Mouse (Mus musculus) kidney, embryonic 15.5 days (tissue): ENCODE results near the gene Kcnc1. TPM values are rescaled to one million over a fixed set of nuclear protein-coding genes. Genes with fewer than 3 reads are reported as not detected.

Experiments
- ATAC-seq: fragments of 200-750 bp; cut with Nextera tagmentation; replicated peaks from 2 replicates; pipeline ENCODE4 v1.8.0; 2017; ENCODE audit warnings: moderate TSS enrichment; ENCODE audit not compliant: low FRiP score
- H3K27ac ChIP-seq: fragments of 300-500 bp; sonication (generic); 2 replicates; pipeline ENCODE4 v1.5.1; 2015; ENCODE audit warnings: mild to moderate bottlenecking, inconsistent platforms
- H3K27me3 ChIP-seq: fragments of 300-500 bp; sonication (generic); 2 replicates; pipeline ENCODE4 v1.6.1; 2015; ENCODE audit warnings: inconsistent platforms
- H3K36me3 ChIP-seq: fragments of 300-500 bp; sonication (generic); 2 replicates; pipeline ENCODE4 v1.6.1; 2015; ENCODE audit warnings: inconsistent platforms
- H3K4me1 ChIP-seq: fragments of 300-500 bp; sonication (generic); 2 replicates; pipeline ENCODE4 v1.6.1; 2015; ENCODE audit warnings: inconsistent platforms
- H3K4me2 ChIP-seq: fragments of 300-500 bp; sonication (generic); 2 replicates; pipeline ENCODE4 v1.6.1; 2015; ENCODE audit warnings: moderate library complexity, mild to moderate bottlenecking, inconsistent platforms
- H3K4me3 ChIP-seq: fragments of 300-500 bp; sonication (generic); replicated peaks from 2 replicates; pipeline ENCODE4 v1.5.1; 2015; ENCODE audit warnings: mild to moderate bottlenecking, inconsistent platforms
- H3K9ac ChIP-seq: fragments of 300-500 bp; sonication (generic); 2 replicates; pipeline ENCODE4 v1.6.1; 2015; ENCODE audit warnings: mild to moderate bottlenecking, inconsistent platforms
- H3K9me3 ChIP-seq: fragments of 300-500 bp; sonication (generic); replicated peaks from 2 replicates; pipeline ENCODE4 v1.6.1; 2016; ENCODE audit warnings: inconsistent platforms
- WGBS: fragments of 180-500 bp; shearing (Covaris S2); methylation state at CpG from one replicate; pipeline ENCODE4 v1.1.7; 2015; ENCODE audit warnings: mixed read lengths; 5-methylcytosine and 5-hydroxymethylcytosine counted together
- polyA plus RNA-seq: library from polyadenylated mRNA; unstranded; fragments of >200 nt; fragmentation: Nextera tagmentation; extraction: Ambion mirVana; gene quantifications from 2 replicates; pipeline ENCODE4 v1.2.1, GENCODE M21; 2015

Gene Kcnc1
- polyA plus RNA-seq, 1 experiment from 2014 or later, result 0.06 TPM

DNA sequence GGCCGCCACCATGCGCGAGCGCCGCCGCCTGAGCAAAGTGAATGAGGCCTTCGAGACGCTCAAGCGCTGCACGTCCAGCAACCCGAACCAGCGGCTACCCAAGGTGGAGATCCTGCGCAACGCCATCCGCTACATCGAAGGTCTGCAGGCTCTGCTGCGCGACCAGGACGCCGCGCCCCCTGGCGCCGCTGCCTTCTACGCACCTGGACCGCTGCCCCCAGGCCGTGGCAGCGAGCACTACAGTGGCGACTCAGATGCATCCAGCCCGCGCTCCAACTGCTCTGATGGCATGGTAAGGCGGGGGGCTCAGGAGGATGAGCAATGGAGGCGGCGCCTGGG is 19.3 kb upstream of the Kcnc1 start:
- H3K4me2 ChIP-seq, result peak overlapping the region; percentile 45
- H3K27me3 ChIP-seq, result peaks cover 89% of the 10 kb centered on the region
- no peak for ATAC-seq
- H3K36me3 ChIP-seq, result no peaks in the 10 kb centered on the region
- under 1% methylated on average over 33 of the region's 33 CpGs for WGBS
- H3K27ac ChIP-seq, result no peak overlapping the region
- peak overlapping the region; percentile 27 for H3K4me3 ChIP-seq
- H3K9ac ChIP-seq, result no peak overlapping the region
- no peaks in the 10 kb centered on the region for H3K9me3 ChIP-seq
- peaks cover 17% of the 10 kb centered on the region for H3K4me1 ChIP-seq

DNA sequence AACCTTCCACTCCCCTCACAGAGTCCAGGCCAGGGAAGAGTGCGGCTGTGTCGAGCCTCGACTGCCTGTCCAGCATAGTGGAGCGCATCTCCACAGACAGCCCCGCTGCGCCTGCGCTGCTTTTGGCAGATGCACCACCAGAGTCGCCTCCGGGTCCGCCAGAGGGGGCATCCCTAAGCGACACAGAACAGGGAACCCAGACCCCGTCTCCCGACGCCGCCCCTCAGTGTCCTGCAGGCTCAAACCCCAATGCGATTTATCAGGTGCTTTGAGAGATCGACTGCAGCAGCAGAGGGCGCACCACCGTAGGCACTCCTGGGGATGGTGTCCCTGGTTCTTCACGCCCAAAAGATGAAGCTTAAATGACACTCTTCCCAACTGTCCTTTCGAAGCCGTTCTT is 18.2 kb upstream of the Kcnc1 start:
- Histone ChIP-seq H3K4me3 (0 out of 2 replicates have a peak overlapping the region, but pooled peaks have one; percentile 11), H3K4me2 (peak overlapping the region; percentile 34; the same call in 1 of the 2 replicates), H3K4me1 (peaks cover 17% of the 10 kb centered on the region), H3K27me3 (peaks cover 78% of the 10 kb centered on the region), H3K9me3 (no peaks in the 10 kb centered on the region), H3K9ac (no peak overlapping the region), H3K36me3 (no peaks in the 10 kb centered on the region), H3K27ac (no peak overlapping the region)
- WGBS, result 2% methylated on average over 22 of the region's 22 CpGs
- ATAC-seq, result 0 out of 2 replicates have a peak, but pooled peaks have one; percentile 31

GRCm38 (mm10) chr7:46378983-46379382 is 17.3 kb upstream of the Kcnc1 start:
- peaks cover 17% of the 10 kb centered on the region for H3K4me1 ChIP-seq
- no peak for ATAC-seq
- H3K4me3 ChIP-seq, result no peak overlapping the region
- H3K36me3 ChIP-seq, result no peaks in the 10 kb centered on the region
- H3K9me3 ChIP-seq, result no peaks in the 10 kb centered on the region
- H3K9ac ChIP-seq, result no peak overlapping the region
- H3K27ac ChIP-seq, result no peak overlapping the region
- H3K4me2 ChIP-seq, result no peak overlapping the region
- 9% methylated on average over 16 of the region's 16 CpGs for WGBS
- peaks cover 69% of the 10 kb centered on the region for H3K27me3 ChIP-seq

GRCm38 (mm10) chr7:46380625-46381024 is 15.7 kb upstream of the Kcnc1 start:
- no peak overlapping the region for H3K9ac ChIP-seq
- 60% methylated on average over 9 of the region's 9 CpGs for WGBS
- H3K9me3 ChIP-seq, result no peaks in the 10 kb centered on the region
- H3K27ac ChIP-seq, result no peak overlapping the region
- no peak overlapping the region for H3K4me2 ChIP-seq
- H3K4me3 ChIP-seq, result no peak overlapping the region
- H3K36me3 ChIP-seq, result no peaks in the 10 kb centered on the region
- H3K27me3 ChIP-seq, result peaks cover 53% of the 10 kb centered on the region
- no peak for ATAC-seq
- peaks cover 17% of the 10 kb centered on the region for H3K4me1 ChIP-seq

- H3K27me3 ChIP-seq, result peaks cover 15% of the 10 kb centered on the region
- no peak overlapping the region for H3K4me3 ChIP-seq
- no peak overlapping the region for H3K4me2 ChIP-seq
- WGBS, result 92% methylated on average over 3 of the region's 3 CpGs
- H3K27ac ChIP-seq, result no peak overlapping the region
- no peak for ATAC-seq
- H3K9ac ChIP-seq, result no peak overlapping the region
- H3K4me1 ChIP-seq, result no peaks in the 10 kb centered on the region
- no peaks in the 10 kb centered on the region for H3K36me3 ChIP-seq
- no peaks in the 10 kb centered on the region for H3K9me3 ChIP-seq
These were observed 8.9 kb upstream of the Kcnc1 start for GRCm38 (mm10) chr7:46387430-46387829.

DNA sequence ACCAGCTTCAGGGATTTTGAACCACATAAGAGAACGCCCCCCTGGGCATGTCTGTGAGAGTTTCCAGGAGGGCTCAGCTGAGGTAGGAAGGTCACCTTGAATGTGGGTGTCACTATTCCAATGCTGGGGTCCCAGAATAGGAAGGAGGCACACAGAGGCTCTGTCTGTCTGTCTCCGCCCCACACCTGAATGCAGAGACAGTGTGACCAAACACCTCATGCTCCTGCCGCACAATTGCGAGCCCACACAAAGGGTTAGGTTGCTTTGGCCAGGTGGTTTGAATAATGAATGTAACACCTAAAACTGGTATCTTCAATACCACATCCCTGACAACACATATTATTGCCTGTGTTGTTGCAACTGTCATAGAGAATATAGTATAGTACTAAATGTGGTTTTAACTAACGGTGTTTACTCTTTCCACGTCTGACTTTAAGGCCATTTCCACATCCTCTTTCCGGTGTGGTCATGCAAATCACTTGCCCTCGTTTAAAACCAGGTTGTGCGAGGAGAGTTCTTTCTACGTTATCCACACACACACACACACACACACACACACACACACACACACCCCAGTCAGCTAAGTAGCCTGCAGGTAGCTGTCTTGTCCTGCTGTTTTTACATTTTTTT is 6.7 kb upstream of the Kcnc1 start:
- no peak overlapping the region for H3K9ac ChIP-seq
- peaks cover 34% of the 10 kb centered on the region for H3K27me3 ChIP-seq
- no peaks in the 10 kb centered on the region for H3K9me3 ChIP-seq
- H3K4me3 ChIP-seq, result no peak overlapping the region
- no peak overlapping the region for H3K27ac ChIP-seq
- H3K4me1 ChIP-seq, result no peaks in the 10 kb centered on the region
- 73% methylated on average over 10 of the region's 10 CpGs for WGBS
- no peak overlapping the region for H3K4me2 ChIP-seq
- no peak for ATAC-seq
- H3K36me3 ChIP-seq, result no peaks in the 10 kb centered on the region

DNA sequence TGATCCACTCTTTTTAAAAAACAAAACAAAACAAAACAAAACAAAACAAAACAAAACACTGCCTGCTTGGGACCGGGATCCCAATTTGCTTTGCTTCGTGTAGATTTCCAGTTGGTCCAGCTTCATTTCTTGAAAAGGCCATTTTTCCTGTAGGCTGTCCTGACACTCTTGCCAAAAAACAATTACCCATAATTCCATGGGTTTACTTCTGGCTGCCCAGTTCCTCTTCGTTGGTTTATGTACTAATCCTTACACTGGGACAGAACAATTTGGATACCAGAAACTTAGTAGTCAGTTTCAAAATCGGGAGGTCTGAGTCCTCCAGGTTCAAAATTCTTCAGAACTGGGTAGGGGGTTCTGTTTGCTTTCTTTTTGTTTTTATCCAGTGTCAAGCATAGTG is 6.1 kb upstream of the Kcnc1 start:
- Histone ChIP-seq H3K27ac (no peak overlapping the region), H3K9ac (no peak overlapping the region), H3K36me3 (no peaks in the 10 kb centered on the region), H3K27me3 (peaks cover 40% of the 10 kb centered on the region), H3K4me1 (0 out of 2 replicates have a peak, but pooled peaks cover 2% of the 10 kb centered on the region), H3K4me3 (no peak overlapping the region), H3K4me2 (no peak overlapping the region), H3K9me3 (no peaks in the 10 kb centered on the region)
- ATAC-seq, result no peak
- WGBS, result 70% methylated on average over 4 of the region's 4 CpGs

DNA sequence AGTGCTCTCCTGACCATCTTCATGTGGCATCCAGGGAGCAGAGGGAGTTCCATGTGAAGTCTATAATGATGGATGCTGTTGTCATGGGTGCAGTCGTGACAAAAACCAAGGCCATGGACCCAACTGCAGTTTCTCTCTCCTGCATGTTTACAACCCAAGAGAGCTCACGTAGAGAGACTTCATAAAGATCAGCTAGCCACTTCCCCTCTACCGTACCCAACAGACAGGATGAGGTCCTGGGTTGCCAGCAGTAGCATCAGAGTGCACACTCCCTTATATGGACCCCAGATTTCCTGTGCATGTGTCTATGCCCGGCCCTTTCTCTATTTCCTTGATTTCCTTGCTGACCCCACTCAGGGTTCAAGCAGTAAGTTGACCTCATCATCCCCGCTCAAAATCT is 4.6 kb upstream of the Kcnc1 start:
- ATAC-seq, result no peak
- Histone ChIP-seq H3K36me3 (no peaks in the 10 kb centered on the region), H3K4me2 (no peak overlapping the region), H3K4me1 (peaks cover 17% of the 10 kb centered on the region), H3K9me3 (no peaks in the 10 kb centered on the region), H3K27me3 (peaks cover 50% of the 10 kb centered on the region), H3K27ac (no peak overlapping the region), H3K4me3 (no peak overlapping the region), H3K9ac (no peak overlapping the region)
- 55% methylated on average over 5 of the region's 5 CpGs for WGBS

- no peak overlapping the region for H3K27ac ChIP-seq
- H3K4me1 ChIP-seq, result peaks cover 28% of the 10 kb centered on the region
- no peaks in the 10 kb centered on the region for H3K9me3 ChIP-seq
- H3K4me3 ChIP-seq, result no peak overlapping the region
- 2% methylated on average over 2 of the region's 2 CpGs for WGBS
- H3K9ac ChIP-seq, result no peak overlapping the region
- H3K36me3 ChIP-seq, result no peaks in the 10 kb centered on the region
- peak; percentile 38 for ATAC-seq
- no peak overlapping the region for H3K4me2 ChIP-seq
- H3K27me3 ChIP-seq, result peaks cover 64% of the 10 kb centered on the region
These were observed 3.2 kb upstream of the Kcnc1 start for GRCm38 (mm10) chr7:46393116-46393515.

- 34% methylated on average over 12 of the region's 12 CpGs for WGBS
- no peak overlapping the region for H3K9ac ChIP-seq
These were observed 2.4 kb upstream of the Kcnc1 start for GRCm38 (mm10) chr7:46393718-46394511.

DNA sequence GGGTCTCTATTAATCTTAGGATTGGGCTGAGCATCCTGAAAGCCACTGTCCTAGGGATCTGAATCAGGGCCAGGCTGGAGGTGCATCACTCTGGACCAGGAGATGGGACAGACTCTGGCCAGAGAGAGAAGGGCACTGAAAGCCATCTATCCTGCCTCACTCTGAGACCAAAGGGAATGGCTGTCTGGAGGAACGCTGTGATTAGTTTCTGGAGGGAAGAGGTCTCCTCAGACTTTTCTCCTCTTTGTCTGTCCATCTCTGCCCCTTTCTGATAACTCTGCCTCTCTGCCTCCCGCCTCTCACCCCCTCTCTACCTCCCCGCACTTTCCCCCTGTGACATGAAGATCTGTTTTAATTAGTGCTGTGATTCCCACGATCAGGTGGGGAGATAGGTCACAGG is 1.4 kb upstream of the Kcnc1 start:
- no peak for ATAC-seq
- no peak overlapping the region for H3K9ac ChIP-seq
- H3K36me3 ChIP-seq, result no peaks in the 10 kb centered on the region
- WGBS, result 52% methylated on average over 4 of the region's 4 CpGs
- H3K9me3 ChIP-seq, result no peaks in the 10 kb centered on the region
- H3K27ac ChIP-seq, result no peak overlapping the region
- H3K4me3 ChIP-seq, result no peak overlapping the region
- H3K27me3 ChIP-seq, result peaks cover 80% of the 10 kb centered on the region
- no peak overlapping the region for H3K4me2 ChIP-seq
- H3K4me1 ChIP-seq, result peaks cover 28% of the 10 kb centered on the region

More at GRCm38 (mm10) chr7:46393718-46394511, 2.4 kb upstream of the Kcnc1 start:
- Histone ChIP-seq H3K9me3 (no peaks in the 10 kb centered on the region), H3K4me2 (no peak overlapping the region), H3K27ac (no peak overlapping the region), H3K4me3 (no peak overlapping the region), H3K36me3 (no peaks in the 10 kb centered on the region), H3K4me1 (peaks cover 28% of the 10 kb centered on the region), H3K27me3 (peaks cover 72% of the 10 kb centered on the region)
- ATAC-seq, result no peak

GRCm38 (mm10) chr7:46395571-46395970 is 726 bp upstream of the Kcnc1 start:
- no peaks in the 10 kb centered on the region for H3K36me3 ChIP-seq
- 13% methylated on average over 6 of the region's 6 CpGs for WGBS
- H3K4me1 ChIP-seq, result peaks cover 28% of the 10 kb centered on the region
- H3K27me3 ChIP-seq, result peaks cover 85% of the 10 kb centered on the region
- no peaks in the 10 kb centered on the region for H3K9me3 ChIP-seq
- H3K4me2 ChIP-seq, result peak overlapping the region; percentile 97
- ATAC-seq, result no peak
- H3K4me3 ChIP-seq, result no peak overlapping the region
- no peak overlapping the region for H3K9ac ChIP-seq
- H3K27ac ChIP-seq, result no peak overlapping the region
